Mouse (Mus musculus) T-helper 17 cell (primary cell): ENCODE measurements around the gene Zc3hav1.

Experiments used
- in situ Hi-C, 2 experiments: fragments of 300-600 bp; cut with MboI, MseI; formaldehyde crosslinking; loops; 1 replicate in 1 of 2; 2 replicates in 1 of 2; pipeline ENCODE4 v1.15.1; 2025; ENCODE audit warnings: high pct_unique_total_duplicates in 2 of 2

Zc3hav1 gene

DNA sequence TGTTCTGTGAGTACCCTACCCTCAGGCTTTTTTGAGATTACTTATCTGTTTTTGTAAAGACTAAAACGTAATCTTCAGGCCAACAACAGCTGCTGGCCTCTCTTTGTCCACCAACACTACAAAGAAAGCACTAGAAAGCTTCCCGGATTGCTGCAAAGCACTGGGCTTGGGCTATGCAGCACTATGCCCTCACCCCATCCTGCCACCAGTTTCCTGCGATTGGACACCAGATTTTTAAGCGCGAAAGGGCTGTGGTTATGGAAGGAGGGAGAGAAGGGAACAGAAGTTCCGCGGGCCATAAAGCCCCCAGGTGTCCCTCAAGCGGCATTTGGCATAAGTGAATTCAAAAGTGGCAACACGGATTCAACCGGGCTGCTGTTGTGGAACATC lies 56.2 kb downstream of the Zc3hav1 start:
- in situ Hi-C loops = loop anchor here in 1 of 2 experiments (10.0 kb wide), 1 partner anchor 143 kb away; no protein-coding TSS in a partner anchor

DNA sequence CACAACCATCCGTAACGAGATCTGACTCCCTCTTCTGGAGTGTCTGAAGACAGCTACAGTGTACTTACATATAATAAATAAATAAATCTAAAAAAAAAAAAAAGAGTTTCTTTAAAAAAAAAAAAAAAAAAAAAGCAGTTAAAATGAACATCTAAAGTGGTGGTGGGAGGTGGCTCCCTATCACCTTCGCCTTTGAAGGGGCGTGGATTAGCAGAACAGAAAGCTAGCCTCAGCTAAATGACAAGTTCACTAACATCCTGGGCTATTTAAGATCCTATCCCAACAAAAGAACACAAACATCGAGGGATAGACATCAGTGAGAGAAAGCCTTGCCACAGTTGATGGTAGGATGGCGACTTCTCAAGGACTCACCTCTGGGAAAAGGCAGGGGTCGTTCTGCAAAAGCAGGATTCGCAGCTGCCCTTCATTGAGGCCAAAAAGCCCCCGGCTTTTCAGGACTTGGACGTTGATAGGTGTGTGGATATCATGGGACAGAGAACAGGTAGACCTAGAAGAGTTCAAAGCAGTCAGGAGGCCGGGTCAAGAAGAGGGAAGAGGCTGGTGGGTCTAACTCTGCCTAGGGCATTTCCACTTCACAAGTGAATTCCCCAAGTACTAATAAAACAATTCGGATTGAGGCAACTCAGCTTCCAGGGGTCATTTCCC lies 56.7 kb downstream of the Zc3hav1 start:
- in situ Hi-C loops = loop anchor here in 1 of 2 experiments (10.0 kb wide), 1 partner anchor 143 kb away; no protein-coding TSS in a partner anchor

DNA sequence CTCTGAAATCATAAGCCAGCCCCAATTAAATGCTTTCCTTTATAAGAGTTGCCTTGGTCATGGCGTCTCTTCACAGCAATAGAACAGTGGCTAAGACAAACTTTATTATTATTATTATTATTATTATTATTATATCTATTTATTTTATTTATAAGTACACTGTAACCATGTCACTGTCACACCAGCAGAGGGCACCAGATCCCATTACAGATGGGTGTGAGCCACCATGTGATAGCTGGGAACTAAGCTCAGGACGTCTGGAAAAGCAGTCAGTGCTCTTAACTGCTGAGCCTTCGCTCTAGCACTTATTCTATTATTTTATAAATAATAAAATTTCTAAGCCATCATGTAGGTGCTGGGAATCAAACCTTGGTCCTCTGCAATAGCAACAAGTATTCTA lies 60.7 kb downstream of the Zc3hav1 start:
- in situ Hi-C loops = loop anchor here in 1 of 2 experiments (10.0 kb wide), 1 partner anchor 139 kb away; no protein-coding TSS in a partner anchor

DNA sequence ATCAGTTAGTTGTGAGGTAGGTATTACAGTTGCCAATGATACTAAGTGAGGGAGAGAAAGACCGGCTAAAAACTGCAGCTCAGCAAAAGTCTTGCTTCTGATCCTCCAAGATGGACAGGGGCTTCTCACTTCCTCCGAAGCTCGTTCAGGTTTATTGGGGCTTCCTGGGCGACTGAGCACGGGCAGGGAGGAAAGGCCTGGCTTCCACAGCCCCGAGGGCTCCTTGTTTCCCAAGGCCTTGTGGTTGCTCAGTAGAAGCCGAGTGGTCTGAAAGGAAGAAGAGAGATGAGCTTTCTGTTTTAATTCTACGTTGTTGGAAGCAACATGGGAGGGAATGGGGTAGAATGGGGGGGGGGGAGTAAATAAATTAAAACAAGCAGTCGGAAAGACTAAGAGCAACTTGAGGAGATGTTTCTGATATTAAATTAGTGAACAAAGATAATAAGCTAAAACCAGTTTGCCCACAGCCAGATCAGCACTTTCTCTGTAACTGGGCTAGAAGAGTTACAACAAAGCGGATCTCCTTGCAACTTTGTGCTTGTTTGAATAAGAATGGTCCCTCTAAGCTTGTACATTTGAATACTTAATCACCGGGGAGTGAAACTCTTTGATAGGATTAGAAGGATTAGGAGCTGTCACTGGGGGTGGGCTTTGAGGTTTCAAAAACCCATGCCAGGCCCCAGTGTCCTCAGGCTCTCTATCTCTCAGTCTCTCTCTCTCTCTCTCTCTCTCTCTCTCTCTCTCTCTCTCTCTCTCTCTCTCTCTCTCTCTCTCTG lies 61.3 kb downstream of the Zc3hav1 start:
- in situ Hi-C loops = loop anchor here in 1 of 2 experiments (10.0 kb wide), 1 partner anchor 138 kb away; no protein-coding TSS in a partner anchor

DNA sequence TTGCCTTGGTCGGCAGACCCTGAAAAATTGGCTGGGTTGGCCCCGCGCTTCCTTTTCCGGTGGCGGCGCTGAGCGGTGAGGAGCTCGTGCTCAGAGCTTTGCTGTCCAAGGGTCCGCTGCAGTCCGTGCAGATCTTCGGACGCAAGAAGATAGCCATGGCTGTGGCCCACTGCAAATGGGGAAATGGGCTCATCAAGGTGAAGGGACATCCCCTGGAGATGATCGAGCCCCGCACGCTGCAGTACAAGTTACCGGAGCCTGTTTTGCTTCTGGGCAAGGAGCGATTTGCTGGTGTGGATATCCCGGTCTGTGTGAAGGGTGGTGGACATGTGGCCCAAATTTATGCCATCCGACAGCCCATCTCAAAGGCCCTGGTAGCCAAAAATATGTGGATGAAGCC lies 70.0 kb downstream of the Zc3hav1 start:
- in situ Hi-C loops = no loop called here

DNA sequence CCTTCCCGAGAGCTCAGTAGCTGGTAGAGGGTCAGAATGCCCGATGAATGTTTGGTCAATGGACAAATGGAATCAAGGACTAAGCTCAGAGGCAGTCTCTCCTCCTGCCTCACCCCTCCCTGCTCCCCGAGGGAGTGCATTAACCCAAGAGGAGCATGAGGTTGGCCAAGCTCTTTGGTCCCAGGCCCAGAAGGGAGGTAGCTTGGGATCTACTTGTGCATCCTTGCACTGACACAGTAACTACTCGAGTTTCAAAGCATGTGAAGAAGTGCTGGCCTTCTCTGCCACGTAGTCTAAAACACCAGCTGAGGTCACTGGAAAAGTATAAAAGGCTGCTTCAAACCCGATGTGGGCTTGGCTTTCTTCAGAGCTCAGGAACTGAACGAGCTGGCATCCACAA lies 89.9 kb downstream of the Zc3hav1 start:
- in situ Hi-C loops = loop anchor here (5.0 to 25.0 kb wide), 3 partner anchors 97 to 1523 kb away; no protein-coding TSS in a partner anchor

DNA sequence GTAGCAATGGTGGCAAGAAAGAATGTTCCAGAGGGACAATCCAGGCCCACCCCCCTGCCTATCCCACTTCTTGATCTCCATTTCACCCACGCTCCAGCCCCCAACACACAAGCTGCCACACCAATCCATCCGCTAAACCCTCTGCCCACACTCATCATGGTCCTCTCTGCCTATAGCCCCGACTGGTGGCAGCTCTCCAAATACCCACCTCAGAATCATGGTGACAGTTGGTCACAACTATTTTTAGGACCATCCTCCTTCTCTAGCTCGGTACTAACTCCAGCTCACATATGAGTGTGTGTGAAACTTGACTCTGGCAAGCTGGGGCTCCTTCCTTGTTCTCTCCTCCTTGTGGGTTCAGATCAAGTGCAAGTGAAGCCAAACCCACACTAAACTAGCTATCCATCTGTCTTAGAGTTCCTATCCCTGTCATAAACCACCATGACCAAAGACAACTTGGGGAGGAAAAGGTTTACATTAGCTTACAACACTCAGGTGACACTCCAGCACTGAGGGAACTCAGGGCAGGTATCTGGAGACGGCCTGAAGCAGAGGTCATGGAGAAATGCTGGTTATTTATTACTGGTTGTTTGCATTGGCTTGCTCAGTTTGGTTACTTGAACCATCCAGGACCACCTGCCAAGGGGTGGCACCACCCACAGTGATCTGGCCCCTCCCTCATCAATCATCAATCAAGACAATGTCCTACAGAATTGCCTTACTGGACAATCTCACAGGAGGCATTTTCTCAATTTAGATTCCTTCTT lies 90.8 kb downstream of the Zc3hav1 start:
- in situ Hi-C loops = loop anchor here (5.0 to 25.0 kb wide), 3 partner anchors 96 to 1524 kb away; no protein-coding TSS in a partner anchor

DNA sequence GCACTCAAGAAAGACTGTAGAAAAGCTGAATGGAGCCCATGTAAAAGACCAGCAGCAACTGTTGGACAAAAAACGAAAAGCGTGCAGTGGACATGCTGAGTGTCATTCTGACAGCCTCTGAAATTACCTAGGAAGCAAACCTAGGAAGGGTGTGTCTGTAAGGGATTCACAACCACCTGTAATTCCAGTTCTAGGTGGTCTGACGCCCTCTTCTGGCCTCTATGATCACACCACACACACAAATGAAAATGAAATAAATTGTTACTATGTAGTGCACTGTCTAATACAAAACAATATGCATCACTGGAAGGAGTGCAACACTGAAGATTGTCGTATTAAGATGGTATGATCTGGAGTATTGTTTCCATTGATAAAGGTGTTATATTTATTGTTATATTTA lies 92.5 kb downstream of the Zc3hav1 start:
- in situ Hi-C loops = loop anchor here (5.0 to 25.0 kb wide), 3 partner anchors 95 to 1525 kb away; no protein-coding TSS in a partner anchor

DNA sequence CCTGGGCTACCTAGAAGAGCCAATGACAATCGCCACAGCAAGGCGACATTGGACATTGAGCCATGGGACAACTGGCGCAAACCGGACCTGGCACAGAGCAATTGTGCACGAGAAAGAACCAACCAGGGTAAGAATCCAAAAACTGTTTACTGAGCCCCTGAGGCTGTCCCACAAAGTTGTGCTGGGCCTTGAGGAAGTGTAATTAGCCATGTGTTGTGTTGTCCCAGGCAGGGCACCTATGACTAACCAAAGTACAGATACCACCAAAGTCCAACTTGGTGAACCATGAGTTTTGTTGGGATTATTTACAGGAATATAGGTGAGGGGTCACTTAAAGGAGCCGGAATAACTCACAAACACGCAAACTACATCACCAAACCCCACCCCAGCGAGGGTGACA lies 96.9 kb downstream of the Zc3hav1 start:
- in situ Hi-C loops = loop anchor here in 1 of 2 experiments (25.0 kb wide), 1 partner anchor 1530 kb away; no protein-coding TSS in a partner anchor

DNA sequence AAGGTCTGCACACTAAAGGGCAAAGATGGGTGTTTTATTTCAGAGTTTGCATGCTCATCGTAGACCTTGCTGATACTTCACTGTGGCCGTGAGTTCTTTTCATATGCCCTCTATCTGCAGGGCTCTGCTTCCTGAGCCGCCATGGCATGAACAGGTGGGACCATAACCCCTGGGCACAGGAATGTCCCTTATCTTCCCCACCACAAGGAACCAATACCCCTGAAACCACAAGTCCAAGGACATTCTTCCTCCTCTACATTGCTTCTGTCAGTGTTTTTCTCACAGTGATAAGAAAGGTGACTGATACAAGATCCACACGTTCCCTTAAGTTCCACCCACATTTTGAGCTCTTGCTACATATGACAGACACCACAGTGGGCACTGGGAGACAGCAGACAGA lies 97.6 kb downstream of the Zc3hav1 start:
- in situ Hi-C loops = loop anchor here in 1 of 2 experiments (25.0 kb wide), 1 partner anchor 1531 kb away; no protein-coding TSS in a partner anchor

DNA sequence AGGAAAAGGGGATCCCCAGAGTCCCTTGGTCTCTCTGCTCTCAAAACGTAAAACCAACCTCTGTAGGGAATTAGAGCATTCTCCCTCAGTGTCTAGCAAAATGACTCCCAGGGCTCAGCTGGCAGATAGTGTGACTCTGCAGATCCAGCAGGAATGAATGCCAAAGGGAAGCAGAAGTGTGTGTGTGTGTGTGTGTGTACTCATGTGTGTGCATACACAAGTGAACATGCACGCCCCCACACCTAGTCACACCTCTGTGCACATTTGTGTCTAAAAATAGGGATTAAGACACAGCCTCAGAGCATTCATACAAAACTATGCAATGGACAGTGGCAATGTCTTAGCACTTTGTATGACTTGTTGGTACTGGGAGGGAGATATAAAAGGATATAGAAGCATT lies 98.6 kb downstream of the Zc3hav1 start:
- in situ Hi-C loops = loop anchor here in 1 of 2 experiments (25.0 kb wide), 1 partner anchor 1532 kb away; no protein-coding TSS in a partner anchor
